ENCODE assay signal across 13 mouse cellular contexts in the genomic region with DNA sequence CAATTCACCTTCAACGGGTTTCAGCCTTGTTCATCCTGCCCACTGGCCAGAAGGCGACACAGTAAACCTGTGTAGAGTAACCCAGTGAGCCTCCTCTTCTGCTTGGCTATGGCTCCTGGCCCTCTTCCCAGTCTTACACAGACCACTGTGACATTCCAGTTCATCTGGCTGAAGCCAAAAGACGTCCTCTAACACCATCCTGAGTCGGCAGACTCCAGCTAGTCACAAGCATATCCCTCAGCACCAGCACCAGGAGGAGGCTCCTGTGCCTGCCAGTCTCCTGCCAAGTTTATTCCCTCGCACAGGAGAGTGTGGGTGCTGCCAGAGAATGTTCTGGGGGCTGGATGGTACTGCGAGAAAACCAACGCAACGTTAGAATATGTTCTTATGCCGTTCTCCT.
DNase-seq lines count a peak whose midpoint lies in the region; ATAC-seq and TF ChIP-seq lines count a peak whose summit lies in the region.
"Had no signal": no experiment of that assay in that cellular context is flagged by ENCODE, and none has a peak within 500 bp of the region (broad histone marks: within the 10 kb centered on the region; RNA-seq: fewer than 3 reads in every experiment).

No protein-coding gene starts in this region.

- no peaks in the 10 kb centered on the region; the same call in 1 of the 2 replicates for H3K4me1 ChIP-seq in hindbrain, postnatal 0 days (ENCODE audit: insufficient read depth, low read length)
- H3K4me1 ChIP-seq in hindbrain, embryonic 13.5 days (replicated peaks): peaks cover 13% of the 10 kb centered on the region; the same call in 1 of the 2 replicates
- H3K4me1 ChIP-seq: limb, embryonic 13.5 days; megakaryocyte, embryonic 14.5 days had no signal

- no peak overlapping the region for H3K4me3 ChIP-seq in hindbrain, postnatal 0 days (ENCODE audit: low read length)
- no peak overlapping the region for H3K4me3 ChIP-seq in hindbrain, embryonic 13.5 days
- H3K4me3 ChIP-seq: erythroblast, embryonic 14.5 days; limb, embryonic 13.5 days; megakaryocyte, embryonic 14.5 days had no signal

- no peak overlapping the region for H3K9ac ChIP-seq in hindbrain, postnatal 0 days (replicated peaks; ENCODE audit: low read length)
- no peak overlapping the region for H3K9ac ChIP-seq in hindbrain, embryonic 13.5 days
- H3K9ac ChIP-seq: hindbrain, embryonic 14.5 days; limb, embryonic 13.5 days had no signal

- peak overlapping the region; percentile 56; the same call in 1 of the 2 replicates for H3K27ac ChIP-seq in hindbrain, postnatal 0 days
- H3K27ac ChIP-seq in hindbrain, embryonic 13.5 days: no peak overlapping the region
- H3K27ac ChIP-seq: limb, embryonic 13.5 days had no signal

- H3K4me2 ChIP-seq in hindbrain, postnatal 0 days (ENCODE audit: low read depth, low read length): no peak overlapping the region
- H3K4me2 ChIP-seq in hindbrain, embryonic 13.5 days: no peak overlapping the region
- H3K4me2 ChIP-seq: hindbrain, embryonic 14.5 days; limb, embryonic 13.5 days had no signal

- H3K9me3 ChIP-seq in hindbrain, postnatal 0 days (ENCODE audit: low read length): no peaks in the 10 kb centered on the region
- no peaks in the 10 kb centered on the region for H3K9me3 ChIP-seq in hindbrain, embryonic 13.5 days
- H3K9me3 ChIP-seq: limb, embryonic 13.5 days had no signal

- H3K36me3 ChIP-seq in hindbrain, postnatal 0 days (ENCODE audit: insufficient read depth, low read length): no peaks in the 10 kb centered on the region
- no peaks in the 10 kb centered on the region for H3K36me3 ChIP-seq in hindbrain, embryonic 13.5 days
- H3K36me3 ChIP-seq: G1E; limb, embryonic 13.5 days had no signal

- peak; percentile 81 for ATAC-seq in hindbrain, postnatal 0 days
- no peak for ATAC-seq in hindbrain, embryonic 13.5 days (ENCODE audit: low FRiP score)

- H3K27me3 ChIP-seq in hindbrain, postnatal 0 days (ENCODE audit: insufficient read depth, low read length): no peaks in the 10 kb centered on the region
- H3K27me3 ChIP-seq in hindbrain, embryonic 13.5 days: no peaks in the 10 kb centered on the region
- H3K27me3 ChIP-seq: limb, embryonic 13.5 days; megakaryocyte, embryonic 14.5 days had no signal

- peak; percentile 68 for DNase-seq in hindbrain, postnatal 0 days (ENCODE audit: low spot score)
- peak; percentile 72 to 77 for DNase-seq in cerebellum, adult 18-20 months
- DNase-seq in frontal cortex, postnatal 14 days (ENCODE audit: low spot score in 2 of 2): peak; percentile 58 to 64
- peak; percentile 74 to 80 for DNase-seq in right cerebral cortex, adult 2 months (ENCODE audit: low spot score in 2 of 2)
- no peak for DNase-seq in ovary, postnatal 10 days (ENCODE audit: low spot score)
- no peak for DNase-seq in lung, postnatal 10 days
- DNase-seq in urinary bladder, adult 18-20 months (ENCODE audit: low spot score in 2 of 2): no peak

- no peak for TF ChIP-seq CTCF in hindbrain, postnatal 0 days (IDR thresholded peaks at IDR 0.05; ENCODE audit: low read depth)

- WGBS in hindbrain, postnatal 0 days: 42% methylated on average over 9 of the region's 9 CpGs
- WGBS in hindbrain, embryonic 13.5 days: 79% methylated on average over 9 of the region's 9 CpGs

Comparison
In these comparisons a context has a peak if more than half of its experiments do, and no peak if none do; other contexts are left out.
1. DNase-seq: peak in hindbrain, postnatal 0 days (single experiment), cerebellum, adult 18-20 months (2 of 2), frontal cortex, postnatal 14 days (2 of 2) and right cerebral cortex, adult 2 months (2 of 2); none in ovary, postnatal 10 days (single experiment), lung, postnatal 10 days (single experiment) and urinary bladder, adult 18-20 months (0 of 2).